Mouse (Mus musculus) ES-Bruce4 (cell line): ENCODE measurements around the gene Arhgap18.

Experiments used
- CTCF ChIP-seq: IDR thresholded peaks from one replicate; pipeline ENCODE4 v1.8.1; 2011; ENCODE audit warnings: low read depth, low read length
- EP300 ChIP-seq: IDR thresholded peaks from 2 replicates; pipeline ENCODE4 v1.6.1; 2011; ENCODE audit warnings: low read depth, low read length; ENCODE audit not compliant: insufficient read depth
- POLR2A ChIP-seq: IDR thresholded peaks from one replicate; pipeline ENCODE4 v1.8.1; 2011; ENCODE audit warnings: low read length; ENCODE audit not compliant: insufficient read depth

DNA sequence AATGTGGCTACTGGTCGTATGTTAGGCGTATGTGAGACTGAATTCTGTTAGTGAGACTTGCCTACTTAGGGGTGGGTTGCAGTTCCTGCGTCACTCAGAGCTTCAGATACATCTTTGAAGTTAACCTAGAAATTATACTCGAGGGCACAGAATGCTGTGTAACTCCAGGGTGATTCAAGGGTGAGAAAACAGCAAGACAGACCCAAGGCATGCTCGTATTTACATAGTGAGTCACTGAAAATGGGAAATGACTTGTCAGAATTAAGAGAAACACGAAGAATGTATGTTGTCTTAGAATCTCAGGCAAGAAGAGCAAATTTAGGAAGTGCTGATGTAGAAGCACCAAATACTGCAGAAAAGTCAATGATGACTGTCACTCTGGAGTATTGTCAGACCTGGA lies 142.5 kb downstream of the Arhgap18 start:
- no peak for TF ChIP-seq POLR2A
- TF ChIP-seq EP300 = no peak
- no peak for TF ChIP-seq CTCF
